Mouse (Mus musculus) forebrain, embryonic 12.5 days (tissue): ENCODE data around the gene Cldn12. TPM values are rescaled to one million over a fixed set of nuclear protein-coding genes. Genes with fewer than 3 reads are reported as not detected.

Experiments
- ATAC-seq: fragments of 200-750 bp; cut with Nextera tagmentation; 2 replicates; pipeline ENCODE4 v1.8.0; 2017; ENCODE audit warnings: moderate TSS enrichment; ENCODE audit not compliant: low FRiP score
- H3K27ac ChIP-seq: fragments of 300-500 bp; sonication (generic); 2 replicates; pipeline ENCODE4 v1.5.1; 2016; ENCODE audit warnings: mild to moderate bottlenecking
- H3K27me3 ChIP-seq: fragments of 300-500 bp; sonication (generic); 2 replicates; pipeline ENCODE4 v1.6.1; 2016; ENCODE audit warnings: mild to moderate bottlenecking
- H3K36me3 ChIP-seq: fragments of 300-500 bp; sonication (generic); replicated peaks from 2 replicates; pipeline ENCODE4 v1.6.1; 2016; ENCODE audit warnings: mild to moderate bottlenecking
- H3K4me1 ChIP-seq: fragments of 300-500 bp; sonication (generic); 2 replicates; pipeline ENCODE4 v1.6.1; 2016
- H3K4me2 ChIP-seq: fragments of 300-500 bp; sonication (generic); 2 replicates; pipeline ENCODE4 v1.6.1; 2016; ENCODE audit warnings: mild to moderate bottlenecking, moderate library complexity
- H3K4me3 ChIP-seq: fragments of 300-500 bp; sonication (generic); replicated peaks from 2 replicates; pipeline ENCODE4 v1.5.1; 2016; ENCODE audit warnings: mild to moderate bottlenecking
- H3K9ac ChIP-seq: fragments of 300-500 bp; sonication (generic); 2 replicates; pipeline ENCODE4 v1.6.1; 2016; ENCODE audit warnings: mild to moderate bottlenecking
- H3K9me3 ChIP-seq: fragments of 300-500 bp; sonication (generic); 2 replicates; pipeline ENCODE4 v1.6.1; 2016
- WGBS: fragments of 180-500 bp; shearing (Covaris S2); methylation state at CpG from one replicate; pipeline ENCODE4 v1.1.7; 2016; 5-methylcytosine and 5-hydroxymethylcytosine counted together
- polyA plus RNA-seq: library from polyadenylated mRNA; unstranded; fragments of >200 nt; fragmentation: Nextera tagmentation; extraction: Ambion mirVana; gene quantifications from 2 replicates; pipeline ENCODE4 v1.2.1, GENCODE M21; 2016

Cldn12 gene
- polyA plus RNA-seq, 1 experiment from 2014 or later = 32.0 TPM

DNA sequence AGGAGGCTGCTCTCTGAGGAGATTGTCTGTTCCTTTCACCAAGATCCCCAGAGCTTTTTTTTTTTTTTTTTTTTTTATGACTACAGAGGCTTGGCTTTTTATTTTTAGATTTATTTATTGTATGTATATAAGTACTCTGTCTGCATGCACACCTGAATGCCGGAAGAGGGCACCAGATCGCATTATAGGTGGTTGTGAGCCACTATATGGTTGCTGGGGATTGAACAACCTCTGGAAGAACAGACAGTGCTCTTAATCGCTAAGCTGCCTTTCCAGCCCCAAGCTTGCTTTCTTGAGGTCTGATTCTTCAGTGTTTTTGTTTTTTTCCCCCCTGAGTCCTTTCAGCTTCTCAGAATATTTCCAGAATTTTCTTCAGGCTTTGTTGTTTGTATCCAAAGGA, 28.7 kb downstream of the Cldn12 start:
- no peak overlapping the region for H3K4me3 ChIP-seq
- H3K9ac ChIP-seq = no peak overlapping the region
- H3K4me1 ChIP-seq = no peaks in the 10 kb centered on the region
- H3K36me3 ChIP-seq = no peaks in the 10 kb centered on the region
- H3K27me3 ChIP-seq = no peaks in the 10 kb centered on the region
- WGBS = 33% methylated on average over 3 of the region's 3 CpGs
- H3K27ac ChIP-seq = no peak overlapping the region
- no peaks in the 10 kb centered on the region for H3K9me3 ChIP-seq
- no peak for ATAC-seq
- H3K4me2 ChIP-seq = no peak overlapping the region

DNA sequence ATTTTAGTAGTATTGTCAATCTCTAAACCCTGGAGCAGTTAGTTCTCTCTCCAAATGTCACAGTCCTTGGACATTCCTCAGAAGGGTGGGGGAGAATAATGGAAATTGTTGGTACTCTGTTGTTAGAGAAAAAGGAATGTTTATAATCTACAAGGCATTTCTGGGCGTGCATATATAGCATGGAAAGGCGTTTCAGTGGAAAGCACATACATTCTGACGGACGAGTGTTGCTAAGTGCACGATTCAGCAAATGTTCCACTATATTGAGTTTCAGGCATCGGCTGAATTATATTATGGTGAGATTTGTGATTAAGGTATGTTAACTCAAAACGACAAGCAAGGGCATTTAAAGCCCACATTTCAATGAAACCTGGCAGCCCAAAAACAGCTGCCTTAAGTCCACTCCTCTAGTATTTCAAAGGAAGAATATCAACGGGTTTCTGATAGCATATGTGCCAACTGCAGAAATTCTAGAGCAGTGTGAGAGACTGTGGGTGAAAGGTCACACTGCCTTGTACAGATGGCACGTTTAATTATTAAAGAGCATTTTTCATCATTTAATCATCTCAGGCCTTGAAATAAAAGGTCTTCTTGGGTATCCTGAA, 31.4 kb downstream of the Cldn12 start:
- no peaks in the 10 kb centered on the region for H3K9me3 ChIP-seq
- no peaks in the 10 kb centered on the region for H3K36me3 ChIP-seq
- no peaks in the 10 kb centered on the region for H3K4me1 ChIP-seq
- H3K4me2 ChIP-seq = no peak overlapping the region
- 79% methylated on average over 9 of the region's 9 CpGs for WGBS
- no peak for ATAC-seq
- H3K27ac ChIP-seq = no peak overlapping the region
- H3K9ac ChIP-seq = no peak overlapping the region
- H3K4me3 ChIP-seq = no peak overlapping the region
- no peaks in the 10 kb centered on the region for H3K27me3 ChIP-seq

DNA sequence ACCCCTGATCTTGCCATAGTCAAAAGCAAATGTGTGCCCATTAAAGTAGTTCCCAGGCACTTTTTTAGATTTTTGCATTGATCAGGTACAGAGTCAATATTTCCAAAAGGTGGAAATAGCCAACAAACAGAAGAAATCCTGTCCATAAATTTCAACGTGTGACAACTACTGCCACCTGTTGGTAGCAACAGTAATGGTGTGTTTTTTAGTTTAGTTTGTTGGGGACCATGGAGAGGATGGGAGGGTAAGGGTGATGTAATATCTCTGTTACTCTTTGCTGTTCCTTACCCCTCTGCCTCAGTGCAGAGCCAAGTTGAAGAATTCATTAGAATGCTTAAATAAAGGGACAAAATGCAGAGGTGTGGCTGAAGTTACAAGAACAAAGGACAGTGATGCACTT, 33.1 kb downstream of the Cldn12 start:
- Histone ChIP-seq H3K27me3 (no peaks in the 10 kb centered on the region), H3K36me3 (no peaks in the 10 kb centered on the region), H3K9me3 (no peaks in the 10 kb centered on the region), H3K4me1 (no peaks in the 10 kb centered on the region), H3K9ac (no peak overlapping the region), H3K4me3 (no peak overlapping the region), H3K4me2 (no peak overlapping the region), H3K27ac (no peak overlapping the region)
- no peak for ATAC-seq
- WGBS = 7% methylated on average over 1 of the region's 1 CpGs

DNA sequence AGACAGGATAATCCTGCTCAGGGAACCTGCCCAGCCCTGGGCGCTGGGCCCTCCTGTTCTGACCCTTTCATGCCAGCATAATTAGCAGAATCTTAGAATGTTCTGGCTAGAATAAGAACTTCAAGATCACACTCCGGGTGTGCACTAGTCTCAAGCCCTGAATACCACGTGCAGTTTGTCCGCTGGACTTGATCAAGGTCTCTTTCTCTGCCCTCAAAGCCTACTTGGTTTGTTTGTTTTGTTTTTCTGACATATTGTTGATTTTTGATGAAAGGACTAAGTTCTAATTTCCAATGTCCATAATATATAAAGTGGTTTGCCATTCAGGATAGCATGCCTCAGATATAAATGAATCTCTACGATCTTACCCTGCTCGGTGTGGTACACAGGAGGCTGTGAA, 35.7 kb downstream of the Cldn12 start, which contains the start of gene 1700015F17Rik:
1700015F17Rik (minus strand) TSS at position 101 of the 400 bp plus-strand sequence.
- no peaks in the 10 kb centered on the region for H3K9me3 ChIP-seq
- 95% methylated on average over 6 of the region's 6 CpGs for WGBS

DNA sequence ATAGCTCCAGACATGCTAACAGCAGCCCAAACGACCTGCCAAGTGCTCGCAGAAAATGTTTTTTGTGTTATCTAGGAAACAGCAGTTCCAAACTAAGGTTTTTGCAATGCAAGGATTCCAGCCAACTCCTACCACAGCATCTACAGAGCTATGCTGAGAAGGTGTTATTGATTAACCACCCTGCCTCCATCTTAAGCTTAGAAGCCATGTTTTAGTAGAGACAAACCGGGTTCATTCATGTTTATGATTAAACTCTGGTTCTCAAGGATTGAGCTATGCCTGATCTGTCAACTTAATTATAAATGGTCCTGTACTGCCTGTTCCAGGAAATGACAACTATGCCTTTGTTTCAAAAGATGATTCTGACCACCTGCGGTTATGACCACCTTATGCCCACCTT, 38.6 kb downstream of the Cldn12 start:
- no peak overlapping the region for H3K4me3 ChIP-seq
- H3K9me3 ChIP-seq = no peaks in the 10 kb centered on the region
- WGBS = 93% methylated on average over 4 of the region's 4 CpGs
- no peaks in the 10 kb centered on the region for H3K36me3 ChIP-seq
- H3K4me2 ChIP-seq = no peak overlapping the region
- no peaks in the 10 kb centered on the region for H3K27me3 ChIP-seq
- no peak overlapping the region for H3K9ac ChIP-seq
- H3K4me1 ChIP-seq = no peaks in the 10 kb centered on the region
- ATAC-seq = no peak
- H3K27ac ChIP-seq = no peak overlapping the region

More for the DNA sequence above, 35.7 kb downstream of the Cldn12 start, which contains the start of gene 1700015F17Rik:
- Histone ChIP-seq H3K27ac (no peak within 1 kb of the TSS), H3K27me3 (no peaks in the 10 kb centered on the region), H3K4me2 (no peak within 1 kb of the TSS), H3K36me3 (no peaks in the 10 kb centered on the region), H3K9ac (no peak within 1 kb of the TSS), H3K4me3 (no peak within 1 kb of the TSS), H3K4me1 (no peaks in the 10 kb centered on the region)
- no peak for ATAC-seq

DNA sequence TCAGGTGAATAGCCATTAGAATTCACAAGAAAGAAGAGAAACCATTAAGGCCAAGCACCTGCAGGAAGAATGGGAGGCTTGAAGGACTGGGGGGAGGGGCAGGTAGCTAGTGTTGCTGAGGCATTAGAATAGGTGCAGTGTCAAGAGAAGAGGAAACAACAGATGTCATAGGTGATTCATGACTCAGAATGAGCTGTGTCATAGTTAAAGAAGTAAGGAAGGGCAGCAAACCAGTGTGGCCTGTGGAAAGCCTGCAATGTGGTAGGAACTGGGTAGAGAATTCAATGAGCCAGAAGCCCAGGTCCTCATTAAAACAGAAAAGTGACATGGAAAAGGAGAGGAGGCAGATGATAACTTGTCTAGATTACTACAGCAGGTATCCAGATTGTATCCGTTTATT, 49.5 kb downstream of the Cldn12 start:
- Histone ChIP-seq H3K4me2 (no peak overlapping the region), H3K4me1 (no peaks in the 10 kb centered on the region), H3K27ac (no peak overlapping the region), H3K36me3 (no peaks in the 10 kb centered on the region), H3K9me3 (no peaks in the 10 kb centered on the region), H3K27me3 (no peaks in the 10 kb centered on the region), H3K4me3 (no peak overlapping the region), H3K9ac (no peak overlapping the region)
- 74% methylated on average over 1 of the region's 1 CpGs for WGBS
- no peak for ATAC-seq

Other genes with a start within 250 kb of the Cldn12 start
- 28.2 and 33.0 TPM in 2 replicates for gene Cdk14, start 94.6 kb downstream of the Cldn12 start, polyA plus RNA-seq
- not detected in 2 replicates for gene 1700015F17Rik, start 35.8 kb downstream of the Cldn12 start, polyA plus RNA-seq
- gene Gtpbp10, start 44.6 kb upstream of the Cldn12 start, polyA plus RNA-seq = 36.7 and 37.7 TPM in 2 replicates
- 5.6 and 5.7 TPM in 2 replicates for gene Gm8773, start 58.8 kb upstream of the Cldn12 start, polyA plus RNA-seq
- gene Cfap69, start 149.3 kb upstream of the Cldn12 start, polyA plus RNA-seq = 8.4 and 9.3 TPM in 2 replicates
- gene Steap2, start 179.6 kb upstream of the Cldn12 start, polyA plus RNA-seq = 7.0 and 8.3 TPM in 2 replicates
- 3.7 and 4.3 TPM in 2 replicates for gene Steap1, start 234.4 kb upstream of the Cldn12 start, polyA plus RNA-seq